15 mouse cellular contexts compared by ENCODE assay signal in the genomic region with DNA sequence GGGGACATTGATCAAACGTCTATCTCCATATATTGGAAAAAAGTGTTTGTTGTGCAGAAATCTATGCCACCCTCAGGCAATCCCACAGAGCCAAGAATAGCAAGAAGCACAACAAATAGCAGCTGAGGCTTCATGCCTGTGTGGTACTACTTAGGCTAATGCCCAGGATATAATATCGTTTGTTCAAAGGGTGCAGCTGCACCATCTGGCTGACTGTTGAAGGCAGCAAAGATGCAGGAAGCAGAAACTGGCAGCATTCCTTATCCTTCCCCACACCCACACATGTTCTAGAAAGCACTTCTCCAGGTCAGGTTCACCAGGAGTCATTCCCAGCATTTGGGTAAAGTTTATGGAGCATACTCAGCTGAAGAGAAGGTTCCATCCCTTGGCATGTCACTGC.
DNase-seq lines count a peak whose midpoint lies in the region; ATAC-seq lines count a peak whose summit lies in the region.
"Had no signal": no experiment of that assay in that cellular context is flagged by ENCODE, and none has a peak within 500 bp of the region (broad histone marks: within the 10 kb centered on the region; RNA-seq: fewer than 3 reads in every experiment).

No protein-coding gene starts in this region.

- H3K27me3 ChIP-seq in forebrain, embryonic 14.5 days (replicated peaks; ENCODE audit: control insufficient read depth, insufficient read depth, low read length), result no peaks in the 10 kb centered on the region
- no peaks in the 10 kb centered on the region for H3K27me3 ChIP-seq in forebrain, embryonic 10.5 days (ENCODE audit: poor library complexity, severe bottlenecking)
- H3K27me3 ChIP-seq: intestine, embryonic 15.5 days; limb, embryonic 15.5 days had no signal

- WGBS in forebrain, embryonic 14.5 days, result 66% methylated on average over 2 of the region's 2 CpGs
- WGBS in forebrain, embryonic 10.5 days, result 81% methylated on average over 2 of the region's 2 CpGs

- no peaks in the 10 kb centered on the region for H3K9me3 ChIP-seq in forebrain, embryonic 14.5 days (replicated peaks; ENCODE audit: control insufficient read depth, low read length)
- H3K9me3 ChIP-seq in forebrain, embryonic 10.5 days, result peaks cover 5% of the 10 kb centered on the region; the same call in 1 of the 2 replicates
- H3K9me3 ChIP-seq: G1E; intestine, embryonic 15.5 days; limb, embryonic 15.5 days had no signal

- no peak overlapping the region for H3K4me2 ChIP-seq in forebrain, embryonic 14.5 days (ENCODE audit: low read length)
- H3K4me2 ChIP-seq: intestine, embryonic 15.5 days; limb, embryonic 15.5 days had no signal

- peak; percentile 10 for DNase-seq in forebrain, embryonic 14.5 days (ENCODE audit: low spot score)
- no peak for DNase-seq in forebrain, embryonic 10.5 days (ENCODE audit: extremely low spot score, low spot score)
- DNase-seq in left cerebral cortex, postnatal 14 days (ENCODE audit: low spot score in 2 of 2), result peak; percentile 22 to 23
- no peak for DNase-seq in left cerebral cortex, postnatal 4 days
- peak; percentile 60 for DNase-seq in brain, adult 2 months (ENCODE audit: low read depth, low spot score)
- peak; percentile 13 to 31 for DNase-seq in layer of hippocampus, postnatal 14 days (ENCODE audit: low spot score in 2 of 2)
- DNase-seq in gastrocnemius, postnatal 4 days (ENCODE audit: low spot score in 2 of 2), result no peak
- DNase-seq in spleen, adult 18-20 months, result no peak
- DNase-seq: B cell, adult 2 months; cerebellum, adult 8-10 months; kidney, postnatal 10 days; thymus, postnatal 14 days had no signal

- no peak overlapping the region for H3K9ac ChIP-seq in forebrain, embryonic 14.5 days (ENCODE audit: low read length)
- H3K9ac ChIP-seq: intestine, embryonic 15.5 days; limb, embryonic 15.5 days had no signal

- intact Hi-C loops in left cerebral cortex, postnatal 14 days (cut with DNase I), result no loop called here
- intact Hi-C loops in left cerebral cortex, postnatal 4 days (cut with DNase I), result no loop called here

- no peak overlapping the region for H3K27ac ChIP-seq in forebrain, embryonic 14.5 days (ENCODE audit: low read depth, low read length)
- no peak overlapping the region for H3K27ac ChIP-seq in forebrain, embryonic 10.5 days
- H3K27ac ChIP-seq: intestine, embryonic 15.5 days; limb, embryonic 15.5 days had no signal

- no peaks in the 10 kb centered on the region for H3K4me1 ChIP-seq in forebrain, embryonic 14.5 days (ENCODE audit: control insufficient read depth, insufficient read depth, low read length)
- no peaks in the 10 kb centered on the region for H3K4me1 ChIP-seq in forebrain, embryonic 10.5 days
- H3K4me1 ChIP-seq: intestine, embryonic 15.5 days; limb, embryonic 15.5 days had no signal

- H3K36me3 ChIP-seq in forebrain, embryonic 14.5 days (ENCODE audit: control insufficient read depth, insufficient read depth, low read length), result no peaks in the 10 kb centered on the region
- H3K36me3 ChIP-seq in forebrain, embryonic 10.5 days (replicated peaks), result no peaks in the 10 kb centered on the region
- H3K36me3 ChIP-seq: G1E; intestine, embryonic 15.5 days; limb, embryonic 15.5 days had no signal

- ATAC-seq in forebrain, embryonic 14.5 days, result no peak
- ATAC-seq: intestine, embryonic 15.5 days had no signal

- no peak overlapping the region for H3K4me3 ChIP-seq in forebrain, embryonic 14.5 days (ENCODE audit: low read depth, low read length)
- H3K4me3 ChIP-seq in forebrain, embryonic 10.5 days, result no peak overlapping the region
- H3K4me3 ChIP-seq: intestine, embryonic 15.5 days; limb, embryonic 15.5 days had no signal

Comparison
In these comparisons a context has a peak if more than half of its experiments do, and no peak if none do; other contexts are left out.
1. DNase-seq: peak in forebrain, embryonic 14.5 days (single experiment), left cerebral cortex, postnatal 14 days (2 of 2), brain, adult 2 months (single experiment) and layer of hippocampus, postnatal 14 days (2 of 2); none in forebrain, embryonic 10.5 days (single experiment), left cerebral cortex, postnatal 4 days (single experiment), gastrocnemius, postnatal 4 days (0 of 2) and spleen, adult 18-20 months (0 of 2).